Mouse (Mus musculus): ENCODE measurements around the gene Ppil4. TPM values are rescaled to one million over a fixed set of nuclear protein-coding genes. Genes with fewer than 3 reads are reported as not detected.

The Ppil4 gene
- 120 TPM for polyA plus RNA-seq (2017; shearing (Covaris generic))

GRCm38 (mm10) chr10:7792751-7793385, at the start of gene Ppil4, which contains the start of gene Ginm1:
Gene Ppil4 (plus strand): TSS chr10:7792891.
Gene Ginm1 (minus strand): TSS chr10:7792824.

GRCm38 (mm10) chr10:7832171-7832676, 39.5 kb downstream of the Ppil4 start, which contains the start of gene Zc3h12d:
Gene Zc3h12d (plus strand): TSS chr10:7832470.

Other genes starting within 250 kb of the Ppil4 start
- gene Lrp11, start 203.1 kb upstream of the Ppil4 start, polyA plus RNA-seq (2017; shearing (Covaris generic)): 1.4 TPM
- gene Nup43, start 125.4 kb upstream of the Ppil4 start, polyA plus RNA-seq (2017; shearing (Covaris generic)): 19.7 TPM
- gene Pcmt1, start 111.8 kb upstream of the Ppil4 start, polyA plus RNA-seq (2017; shearing (Covaris generic)): 109 TPM
- 18.0 TPM for gene Lats1, start 111.7 kb upstream of the Ppil4 start, polyA plus RNA-seq (2017; shearing (Covaris generic))
- 98.2 TPM for gene Katna1, start 66.9 kb upstream of the Ppil4 start, polyA plus RNA-seq (2017; shearing (Covaris generic))
- gene Ginm1, start 67 bp upstream of the Ppil4 start, polyA plus RNA-seq (2017; shearing (Covaris generic)): 87.6 TPM
- gene Zc3h12d, start 39.6 kb downstream of the Ppil4 start, polyA plus RNA-seq (2017; shearing (Covaris generic)): 11.5 TPM
- 14.4 TPM for gene Tab2, start 163.3 kb downstream of the Ppil4 start, polyA plus RNA-seq (2017; shearing (Covaris generic))

All from naive thymus-derived CD4-positive, alpha-beta T cell, adult 5 months (primary cell).